Mouse (Mus musculus) bone marrow macrophage, adult 2 months (primary cell): ENCODE data around the gene Mphosph9.

Source experiments
- CTCF ChIP-seq: IDR thresholded peaks from 2 replicates; pipeline ENCODE4 v1.5.1; 2012; ENCODE audit warnings: low read depth, mild to moderate bottlenecking, low read length, moderate library complexity
- POLR2A ChIP-seq: IDR thresholded peaks from 2 replicates; pipeline ENCODE4 v1.6.1; 2012; ENCODE audit warnings: mild to moderate bottlenecking, low read depth, low read length, borderline replicate concordance

GRCm38 (mm10) chr5:124366721-124367120 lies 38.9 kb upstream of the Mphosph9 start:
- TF ChIP-seq CTCF (no peak), POLR2A (no peak)
